Mouse (Mus musculus) small intestine, adult 2 months (tissue): ENCODE measurements around the gene Fat3. TPM values are rescaled to one million over a fixed set of nuclear protein-coding genes. Genes with fewer than 3 reads are reported as not detected.

Source experiments
- H3K27ac ChIP-seq: fragments of 200-500 bp; 2 replicates; pipeline ENCODE4 v1.5.1; 2012; ENCODE audit warnings: low read depth, low read length, control low read depth, inconsistent platforms; ENCODE audit not compliant: insufficient read depth
- H3K27me3 ChIP-seq: fragments of 200-500 bp; 2 replicates; pipeline ENCODE4 v1.6.1; 2012; ENCODE audit warnings: mild to moderate bottlenecking, moderate library complexity, low read length, inconsistent platforms; ENCODE audit not compliant: control insufficient read depth, insufficient read depth
- H3K36me3 ChIP-seq: fragments of 200-500 bp; 2 replicates; pipeline ENCODE4 v1.6.1; 2012; ENCODE audit warnings: mild to moderate bottlenecking, low read length, control low read depth, inconsistent platforms; ENCODE audit not compliant: control insufficient read depth, insufficient read depth
- H3K4me1 ChIP-seq: fragments of 200-500 bp; 2 replicates; pipeline ENCODE4 v1.6.1; 2012; ENCODE audit warnings: low read length, inconsistent platforms, mixed read lengths; ENCODE audit not compliant: control insufficient read depth, insufficient read depth, insufficient read length
- H3K4me3 ChIP-seq: fragments of 200-500 bp; 2 replicates; pipeline ENCODE4 v1.5.1; 2012; ENCODE audit warnings: low read depth, mild to moderate bottlenecking, control low read depth, inconsistent platforms, low read length, moderate library complexity
- CTCF ChIP-seq: fragments of 200-500 bp; IDR thresholded peaks from 2 replicates; pipeline ENCODE4 v1.5.1; 2012; ENCODE audit warnings: low read depth, mild to moderate bottlenecking, control low read depth, inconsistent platforms, low read length, moderate library complexity, mixed read lengths; ENCODE audit not compliant: insufficient replicate concordance, insufficient read length; ENCODE audit errors: extremely low read depth
- POLR2A ChIP-seq: fragments of 200-500 bp; IDR thresholded peaks from 2 replicates; pipeline ENCODE4 v1.6.1; 2012; ENCODE audit warnings: low read depth, mild to moderate bottlenecking, control low read depth, inconsistent platforms, low read length, moderate library complexity
- WGBS: fragments of 180-500 bp; shearing (Covaris S2); methylation state at CpG from one replicate; pipeline ENCODE4 v1.1.7; 2018; 5-methylcytosine and 5-hydroxymethylcytosine counted together
- polyA plus RNA-seq: library from polyadenylated mRNA; depleted of rRNA; stranded (reverse); fragments of >200 nt; gene quantifications from 2 replicates; pipeline ENCODE4 v1.2.3, GENCODE M21; 2012; rRNA removed

The Fat3 gene
- polyA plus RNA-seq = 0.19 and 0.20 TPM in 2 replicates

- Histone ChIP-seq H3K36me3 (no peaks in the 10 kb centered on the region), H3K4me3 (peak within 1 kb of the TSS; percentile 38), H3K4me1 (no peaks in the 10 kb centered on the region), H3K27ac (no peak within 1 kb of the TSS), H3K27me3 (peaks cover 5% of the 10 kb centered on the region)
- WGBS = 2% methylated on average over 21 of the region's 21 CpGs
- TF ChIP-seq CTCF = no peak
- TF ChIP-seq POLR2A = no peak
Observed at GRCm38 (mm10) chr9:16501186-16501711, at the start of gene Fat3. Gene Fat3 (minus strand): TSS chr9:16501285.

- no peaks in the 10 kb centered on the region for H3K36me3 ChIP-seq
- no peak overlapping the region for H3K27ac ChIP-seq
- TF ChIP-seq CTCF (no peak), POLR2A (no peak)
- no peaks in the 10 kb centered on the region for H3K27me3 ChIP-seq
- no peaks in the 10 kb centered on the region for H3K4me1 ChIP-seq
- WGBS = 22% methylated on average over 1 of the region's 1 CpGs
- no peak overlapping the region for H3K4me3 ChIP-seq
Observed at GRCm38 (mm10) chr9:16532884-16533283, 31.8 kb upstream of the Fat3 start.

GRCm38 (mm10) chr9:16517543-16517942 is 16.5 kb upstream of the Fat3 start:
- no peaks in the 10 kb centered on the region for H3K27me3 ChIP-seq
- H3K4me3 ChIP-seq = no peak overlapping the region
- H3K27ac ChIP-seq = no peak overlapping the region
- TF ChIP-seq CTCF (no peak), POLR2A (no peak)
- WGBS = 71% methylated on average over 1 of the region's 1 CpGs
- H3K4me1 ChIP-seq = no peaks in the 10 kb centered on the region
- H3K36me3 ChIP-seq = no peaks in the 10 kb centered on the region

GRCm38 (mm10) chr9:16512005-16512404 is 10.9 kb upstream of the Fat3 start:
- Histone ChIP-seq H3K27ac (no peak overlapping the region), H3K27me3 (no peaks in the 10 kb centered on the region), H3K4me3 (no peak overlapping the region), H3K4me1 (no peaks in the 10 kb centered on the region), H3K36me3 (no peaks in the 10 kb centered on the region)
- no peak for TF ChIP-seq POLR2A
- TF ChIP-seq CTCF = no peak
- 41% methylated on average over 1 of the region's 1 CpGs for WGBS

GRCm38 (mm10) chr9:16503776-16504175 is 2.7 kb upstream of the Fat3 start:
- Histone ChIP-seq H3K27ac (no peak overlapping the region), H3K36me3 (no peaks in the 10 kb centered on the region), H3K4me1 (no peaks in the 10 kb centered on the region), H3K4me3 (no peak overlapping the region), H3K27me3 (peaks cover 5% of the 10 kb centered on the region)
- 64% methylated on average over 2 of the region's 2 CpGs for WGBS
- TF ChIP-seq POLR2A (no peak), CTCF (no peak)

- H3K4me1 ChIP-seq = no peaks in the 10 kb centered on the region
- WGBS = 25% methylated on average over 13 of the region's 13 CpGs
- TF ChIP-seq CTCF = no peak
- TF ChIP-seq POLR2A = no peak
- no peaks in the 10 kb centered on the region for H3K36me3 ChIP-seq
- H3K27ac ChIP-seq = no peak overlapping the region
- no peak overlapping the region for H3K4me3 ChIP-seq
- H3K27me3 ChIP-seq = peaks cover 5% of the 10 kb centered on the region
Observed at GRCm38 (mm10) chr9:16502673-16503343, 1.7 kb upstream of the Fat3 start.

- Histone ChIP-seq H3K27ac (no peak overlapping the region), H3K36me3 (no peaks in the 10 kb centered on the region), H3K4me3 (peak overlapping the region; percentile 38), H3K4me1 (no peaks in the 10 kb centered on the region), H3K27me3 (peaks cover 5% of the 10 kb centered on the region)
- WGBS = 4% methylated on average over 52 of the region's 52 CpGs
- TF ChIP-seq CTCF = no peak
- TF ChIP-seq POLR2A = no peak
Observed at GRCm38 (mm10) chr9:16501990-16502672, 1.0 kb upstream of the Fat3 start.
